ENCODE assay signal across 9 mouse cellular contexts in genomic region chr9:32223739-32224529, GRCm38 (mm10).
A peak's percentile ranks its signal among the peaks of the same experiment; 100 is the strongest.
DNase-seq lines count a peak whose midpoint lies in the region; ATAC-seq lines count a peak whose summit lies in the region.
"Had no signal": no experiment of that assay in that cellular context is flagged by ENCODE, and none has a peak within 500 bp of the region (broad histone marks: within the 10 kb centered on the region; RNA-seq: fewer than 3 reads in every experiment).

No protein-coding gene starts in this region.

- H3K27ac ChIP-seq in heart, embryonic 16.5 days (ENCODE audit: low read length) = peak overlapping the region; percentile 65
- H3K27ac ChIP-seq: liver, embryonic 13.5 days had no signal

- WGBS in heart, embryonic 16.5 days = 39% methylated on average over 5 of the region's 5 CpGs

- H3K36me3 ChIP-seq in heart, embryonic 16.5 days (ENCODE audit: control insufficient read depth, insufficient read depth) = no peaks in the 10 kb centered on the region
- H3K36me3 ChIP-seq: liver, embryonic 13.5 days had no signal

- H3K9ac ChIP-seq in heart, embryonic 16.5 days (ENCODE audit: low read length) = peak overlapping the region; percentile 67
- H3K9ac ChIP-seq: liver, embryonic 13.5 days had no signal

- 0 out of 2 replicates have a peak, but pooled peaks have one; percentile 39 for ATAC-seq in heart, embryonic 16.5 days (replicated peaks; ENCODE audit: extremely low read depth, insufficient read depth, low FRiP score)

- peak; percentile 64 to 70 for DNase-seq in left cerebral cortex, adult 18-20 months (ENCODE audit: low spot score in 2 of 2)
- no peak for DNase-seq in left cerebral cortex, adult 11 months (ENCODE audit: low spot score)
- DNase-seq in cerebellum, adult 8-10 months = peak; percentile 13
- DNase-seq in left cerebral cortex, adult 8-10 months (ENCODE audit: low spot score in 2 of 2) = peak; percentile 5 to 73
- DNase-seq in ovary, adult 18-20 months (ENCODE audit: low spot score) = peak; percentile 42
- DNase-seq in B cell, adult 2 months = no peak
- DNase-seq in spleen, postnatal 10 days (ENCODE audit: low spot score in 2 of 2) = no peak
- DNase-seq: liver, embryonic 13.5 days had no signal

- H3K4me2 ChIP-seq in heart, embryonic 16.5 days (ENCODE audit: low read depth, low read length) = peak overlapping the region; percentile 55
- H3K4me2 ChIP-seq: liver, embryonic 13.5 days had no signal

- no peaks in the 10 kb centered on the region for H3K27me3 ChIP-seq in heart, embryonic 16.5 days (ENCODE audit: control insufficient read depth, insufficient read depth, low read length)
- H3K27me3 ChIP-seq: liver, embryonic 13.5 days had no signal

- no peaks in the 10 kb centered on the region for H3K9me3 ChIP-seq in heart, embryonic 16.5 days (replicated peaks; ENCODE audit: control insufficient read depth, low read length)
- H3K9me3 ChIP-seq: liver, embryonic 13.5 days had no signal

- peaks cover 32% of the 10 kb centered on the region for H3K4me1 ChIP-seq in heart, embryonic 16.5 days (ENCODE audit: control insufficient read depth, insufficient read depth, low read length)

- H3K4me3 ChIP-seq in heart, embryonic 16.5 days (ENCODE audit: low read length) = peak overlapping the region; percentile 40
- H3K4me3 ChIP-seq: liver, embryonic 13.5 days had no signal

Comparison
In these comparisons a context has a peak if more than half of its experiments do, and no peak if none do; other contexts are left out.
1. DNase-seq: peak in left cerebral cortex, adult 18-20 months (2 of 2), cerebellum, adult 8-10 months (single experiment), left cerebral cortex, adult 8-10 months (2 of 2) and ovary, adult 18-20 months (single experiment); none in left cerebral cortex, adult 11 months (single experiment), B cell, adult 2 months (0 of 2) and spleen, postnatal 10 days (0 of 2).